Mouse (Mus musculus): ENCODE measurements around the gene Peg3.

GRCm38 (mm10) chr7:6731373-6731772 lies 1.1 kb upstream of the Peg3 start:
- TF ChIP-seq CTCF (IDR thresholded peaks at IDR 0.05; ENCODE audit: control insufficient read depth, insufficient read depth, insufficient read length): no peak
- TF ChIP-seq USF1 (IDR thresholded peaks at IDR 0.05; ENCODE audit: low read depth): no peak

Data from C2C12 (cell line).